Mouse (Mus musculus) CD4-positive, CD25-positive, alpha-beta regulatory T cell, adult 9 weeks (primary cell): Measurements from ENCODE around the gene Tm9sf1. TPM values are rescaled to one million over a fixed set of nuclear protein-coding genes. Genes with fewer than 3 reads are reported as not detected.

Source experiments
- polyA plus RNA-seq: library from polyadenylated mRNA; unstranded; fragments of 100-300 nt; shearing (Covaris generic); gene quantifications from one replicate; pipeline ENCODE4 v1.2.1, GENCODE M21; 2017

Tm9sf1 gene
- polyA plus RNA-seq = 96.0 TPM

DNA sequence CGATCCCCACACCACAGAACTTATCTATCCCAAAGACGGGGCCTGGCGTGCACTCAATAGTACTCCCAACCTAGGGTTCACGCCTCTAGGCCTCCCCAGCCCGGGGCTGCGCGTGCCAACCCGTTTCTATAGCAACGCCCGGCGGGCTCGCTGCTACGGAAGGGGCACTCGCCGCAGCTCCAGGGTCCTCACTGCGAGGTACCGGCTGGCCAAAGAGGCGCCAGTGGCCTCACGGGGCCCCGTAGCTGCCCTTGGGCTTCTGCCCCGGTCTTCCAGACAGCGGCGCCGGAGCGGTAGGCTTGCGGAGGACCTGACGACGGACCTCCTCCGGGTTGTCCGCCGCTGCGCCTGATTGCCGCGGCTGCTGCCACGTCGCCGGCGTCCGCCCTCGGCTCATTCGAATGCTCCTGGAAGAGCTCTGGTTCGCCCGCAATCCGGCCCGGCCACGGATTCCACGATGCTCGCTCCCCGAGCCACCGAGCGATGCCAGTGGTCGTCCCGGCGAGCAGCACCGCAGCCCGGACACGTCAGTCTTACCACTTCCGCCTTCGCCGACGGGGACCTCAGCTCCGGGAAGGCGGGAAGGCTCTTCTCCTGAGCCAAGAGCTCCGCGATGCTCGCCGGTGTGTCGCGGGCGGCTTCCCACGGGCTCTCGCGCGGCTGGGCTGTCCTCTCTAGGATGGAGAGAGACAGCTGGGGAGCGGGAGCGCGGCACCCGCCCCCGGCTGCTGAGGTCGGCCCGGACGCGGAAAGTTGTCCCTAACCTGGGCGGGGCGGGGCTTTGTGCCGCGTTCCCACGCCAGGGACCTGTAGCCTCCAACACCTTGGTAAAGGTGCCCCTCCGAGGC, at the start of gene Tm9sf1:
Tm9sf1 (minus strand) TSS at position 747 of the 848 bp plus-strand sequence.

DNA sequence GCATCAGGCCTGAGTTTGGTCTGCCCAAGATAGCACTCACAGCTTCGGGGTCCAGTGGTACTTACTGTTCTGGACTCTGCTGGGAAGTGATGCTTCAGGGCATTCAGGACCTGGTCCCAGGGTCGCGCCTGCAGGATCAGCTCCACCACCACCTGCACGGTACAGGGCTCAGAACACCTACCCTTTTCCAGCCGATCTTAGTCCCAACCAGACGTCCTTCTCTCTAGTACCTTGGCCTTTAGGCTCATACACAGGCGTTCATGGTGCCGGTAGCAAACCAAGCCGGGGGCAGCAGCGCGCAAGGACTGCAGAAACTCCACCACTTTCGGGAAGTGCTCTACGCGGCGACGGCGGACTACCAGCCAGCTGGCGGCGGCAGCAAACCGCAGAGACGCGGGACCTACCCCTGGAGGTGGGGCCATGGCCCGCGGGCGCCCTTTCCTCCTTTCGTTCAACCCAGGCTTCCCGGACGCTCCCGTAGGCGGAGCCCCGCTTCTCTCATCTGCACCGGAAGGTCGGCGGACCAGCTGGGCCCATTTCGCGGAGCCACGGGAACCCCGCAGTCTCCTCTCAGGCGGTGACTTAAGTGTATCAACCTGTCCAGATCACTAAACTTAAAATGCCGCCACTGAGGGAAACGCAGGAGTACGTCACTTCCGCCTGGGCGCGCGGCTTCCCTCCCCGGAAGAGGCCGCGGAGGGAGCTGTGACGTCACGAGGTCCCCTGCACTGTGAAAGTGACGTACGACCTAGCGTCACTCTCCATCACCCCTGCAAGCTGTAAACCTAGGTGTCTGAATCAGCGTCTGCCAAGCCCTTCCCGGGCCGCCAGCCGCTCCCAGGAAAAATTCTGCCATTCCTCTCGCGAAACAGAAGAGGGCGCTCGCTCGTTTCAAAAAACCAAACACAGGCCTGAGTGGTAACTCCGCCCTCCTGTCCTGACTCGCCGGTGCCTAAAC, 37.8 kb upstream of the Tm9sf1 start, which contains the start of gene Tinf2:
Tinf2 (minus strand) TSS at position 661 of the 958 bp plus-strand sequence.

DNA sequence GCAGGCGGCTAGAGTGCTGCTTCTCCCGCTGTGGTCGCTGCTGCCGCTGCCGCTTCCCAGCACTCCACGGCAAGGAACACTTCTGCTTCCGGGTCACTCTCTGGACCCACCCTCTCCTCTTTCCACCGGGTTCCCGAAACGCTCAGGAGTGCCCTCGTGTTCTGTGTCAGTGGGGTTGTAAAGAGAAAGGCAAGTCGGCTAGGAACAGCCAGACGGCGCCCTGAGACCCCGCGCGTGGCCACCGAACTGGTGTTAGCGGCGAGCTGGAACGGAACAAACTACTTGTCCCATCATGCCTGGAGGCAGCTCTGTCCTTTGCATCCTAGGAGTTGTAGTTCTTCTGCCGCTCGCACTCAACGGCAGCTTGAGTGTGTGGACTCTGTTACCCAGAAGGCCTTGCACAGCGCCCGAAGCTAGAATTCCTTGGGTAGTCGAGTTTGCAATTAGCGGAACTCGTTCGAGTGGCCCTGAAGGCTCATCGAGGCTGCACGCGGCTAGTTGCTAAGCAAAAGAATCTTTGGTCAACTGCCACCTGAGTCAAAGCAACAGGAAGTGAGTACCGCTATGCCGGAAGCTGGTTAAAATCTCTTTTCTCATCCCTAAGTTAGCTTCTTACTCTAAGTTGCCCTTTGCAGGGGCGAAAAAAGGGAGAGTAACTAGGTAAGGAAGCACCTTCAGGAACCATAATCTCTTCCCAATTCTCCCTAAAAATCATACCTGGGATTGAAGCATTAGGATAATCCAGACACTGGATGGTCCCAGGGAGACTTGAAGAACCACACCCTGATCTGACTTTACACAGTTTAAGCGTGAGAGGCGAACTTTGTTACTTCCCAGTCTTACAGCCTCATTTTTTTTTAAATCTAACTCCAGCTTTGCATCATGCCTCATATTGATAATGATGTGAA, 28.5 kb upstream of the Tm9sf1 start, which contains the start of the genes Gmpr2 and Nedd8:
Gmpr2 (plus strand) TSS at position 109 of the 908 bp plus-strand sequence.
Nedd8 (minus strand) TSS at position 292 of the 908 bp plus-strand sequence.

DNA sequence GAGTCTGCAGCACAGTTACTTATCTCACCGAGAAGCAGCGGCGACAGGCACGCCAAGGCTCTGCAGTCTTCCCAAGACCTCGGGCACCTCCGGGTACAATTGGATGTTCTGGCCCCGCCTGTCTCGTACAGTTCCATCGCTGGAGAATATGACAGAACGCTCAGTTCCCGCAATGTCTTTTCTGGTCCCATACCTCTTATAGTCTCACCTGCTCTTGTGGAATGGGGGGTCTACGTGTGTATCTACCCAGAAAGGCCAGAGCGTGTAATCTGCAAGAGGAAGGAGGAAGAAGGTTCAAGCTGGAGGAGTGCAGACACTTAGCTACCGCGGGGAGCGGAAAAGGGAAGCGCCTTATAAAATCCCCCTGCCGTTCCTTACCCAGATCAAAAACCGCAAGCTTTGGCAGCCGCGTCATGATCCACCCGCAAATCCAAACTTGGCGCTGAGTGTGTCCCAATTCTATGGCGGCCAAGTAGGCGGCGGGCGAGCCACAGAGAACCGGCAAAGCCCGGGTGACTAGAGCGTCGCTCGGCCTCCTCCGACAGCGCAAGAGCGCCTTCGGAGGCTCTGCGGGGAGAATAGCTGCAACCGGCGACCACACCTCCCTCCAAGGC, 16.5 kb upstream of the Tm9sf1 start, which contains the start of gene Mdp1:
Mdp1 (minus strand) TSS at position 549 of the 614 bp plus-strand sequence.

DNA sequence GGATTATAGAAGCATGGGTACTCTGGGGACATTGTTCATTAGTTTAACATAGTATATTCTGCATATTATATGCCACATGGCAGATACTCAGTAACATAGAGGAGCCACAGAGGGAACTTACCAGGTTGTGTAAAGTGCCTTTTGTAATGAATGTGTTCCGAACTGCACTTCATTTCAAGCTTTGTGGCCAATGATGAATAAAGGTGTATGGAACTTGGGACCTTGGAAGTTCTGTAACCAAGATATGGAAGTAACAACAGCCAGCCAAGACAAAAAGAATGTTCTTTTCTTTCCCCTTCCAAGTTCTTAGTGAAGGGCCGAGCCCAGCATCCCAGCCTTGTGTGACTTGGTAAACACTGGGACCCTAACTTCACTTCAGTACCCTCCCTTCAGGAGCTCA, 6.3 kb upstream of the Tm9sf1 start, which contains the start of gene Tssk4:
Tssk4 (plus strand) TSS at position 301 of the 400 bp plus-strand sequence.

DNA sequence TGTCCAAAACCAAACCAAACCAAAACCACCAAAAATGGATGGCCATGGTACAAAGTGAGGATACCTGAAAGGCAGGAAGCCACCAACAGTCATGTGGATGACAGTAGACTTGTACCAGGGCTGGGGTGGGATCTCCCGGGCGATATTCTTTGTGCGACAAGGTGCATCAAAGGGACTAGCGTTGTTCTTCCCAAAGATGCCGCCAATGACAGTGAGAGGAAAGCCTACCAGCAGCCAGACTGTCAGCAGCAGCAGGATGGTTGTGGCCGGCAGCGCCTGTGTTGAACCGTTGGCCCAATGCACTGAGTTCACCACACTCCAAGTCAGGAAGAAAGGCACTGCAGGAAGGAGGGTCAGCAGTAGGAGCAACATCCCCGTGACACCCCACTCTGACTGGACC, 5.8 kb downstream of the Tm9sf1 start, which contains the start of gene Gm49378:
Gm49378 (minus strand) TSS at position 101 of the 400 bp plus-strand sequence.

DNA sequence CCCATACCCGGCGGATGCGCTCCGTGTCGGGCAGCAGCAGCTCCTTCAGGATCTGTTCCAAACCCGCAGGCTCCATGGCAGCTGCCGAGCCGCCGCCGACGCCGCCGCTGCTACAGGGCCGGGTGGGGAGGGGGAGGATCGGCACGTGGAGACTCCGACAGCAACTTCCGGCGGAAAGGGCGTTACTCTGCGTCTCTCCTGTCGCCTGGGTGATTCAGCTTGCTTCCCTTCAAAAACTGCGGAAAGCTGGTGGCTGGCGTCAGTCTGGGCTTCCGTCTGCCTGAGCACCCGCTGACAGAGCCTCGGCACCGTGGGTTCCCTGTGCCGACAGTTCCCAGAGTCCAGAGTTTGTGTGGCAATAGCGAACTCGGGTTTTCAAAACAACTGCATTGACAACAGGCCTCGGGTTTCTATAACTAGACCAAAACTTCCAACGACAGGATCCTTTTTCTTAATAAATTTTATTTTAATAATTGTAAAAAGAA, 8.0 kb downstream of the Tm9sf1 start, which contains the start of gene Ipo4:
Ipo4 (minus strand) TSS at position 435 of the 485 bp plus-strand sequence.

DNA sequence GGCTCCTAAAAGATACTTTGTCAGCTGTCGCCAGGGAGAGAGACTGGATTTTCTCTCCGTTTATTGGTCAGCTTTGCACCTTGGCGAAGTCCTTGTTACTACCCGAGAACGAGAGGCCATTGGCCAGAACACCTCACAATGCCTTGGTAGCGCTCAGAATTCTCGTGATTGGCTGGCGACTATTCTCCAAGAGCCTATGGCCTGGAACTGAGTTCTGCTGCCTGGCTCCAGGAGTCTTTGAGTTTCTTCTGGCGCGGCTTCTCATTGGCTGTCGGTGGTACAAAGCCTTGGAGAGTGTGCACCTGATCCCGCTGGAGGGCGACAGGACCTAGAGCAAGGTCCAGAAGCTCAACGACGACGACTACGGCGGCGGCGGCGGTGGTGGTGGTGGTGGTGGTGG, 25.8 kb downstream of the Tm9sf1 start, which contains the start of gene Rec8:
Rec8 (plus strand) TSS at position 216 of the 400 bp plus-strand sequence.

DNA sequence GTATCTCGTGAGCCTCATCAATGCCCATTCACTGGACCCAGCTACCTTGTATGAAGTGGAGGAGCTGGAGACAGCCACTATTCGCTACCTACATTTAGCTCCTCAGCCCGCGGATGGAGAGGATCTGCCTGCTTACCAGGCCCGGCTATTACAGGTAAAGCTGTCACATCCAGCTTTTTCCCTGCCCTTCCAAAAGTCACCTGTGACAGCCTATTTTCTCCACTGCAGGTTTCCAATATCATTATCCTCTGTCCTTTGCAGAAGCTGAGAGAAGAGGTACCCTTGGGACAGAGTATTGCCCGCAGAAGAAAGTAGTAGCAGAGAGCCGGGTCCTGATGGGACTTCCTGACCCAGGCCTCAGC, 40.4 kb downstream of the Tm9sf1 start, which contains the start of gene Irf9:
Irf9 (plus strand) TSS at position 301 of the 362 bp plus-strand sequence.

DNA sequence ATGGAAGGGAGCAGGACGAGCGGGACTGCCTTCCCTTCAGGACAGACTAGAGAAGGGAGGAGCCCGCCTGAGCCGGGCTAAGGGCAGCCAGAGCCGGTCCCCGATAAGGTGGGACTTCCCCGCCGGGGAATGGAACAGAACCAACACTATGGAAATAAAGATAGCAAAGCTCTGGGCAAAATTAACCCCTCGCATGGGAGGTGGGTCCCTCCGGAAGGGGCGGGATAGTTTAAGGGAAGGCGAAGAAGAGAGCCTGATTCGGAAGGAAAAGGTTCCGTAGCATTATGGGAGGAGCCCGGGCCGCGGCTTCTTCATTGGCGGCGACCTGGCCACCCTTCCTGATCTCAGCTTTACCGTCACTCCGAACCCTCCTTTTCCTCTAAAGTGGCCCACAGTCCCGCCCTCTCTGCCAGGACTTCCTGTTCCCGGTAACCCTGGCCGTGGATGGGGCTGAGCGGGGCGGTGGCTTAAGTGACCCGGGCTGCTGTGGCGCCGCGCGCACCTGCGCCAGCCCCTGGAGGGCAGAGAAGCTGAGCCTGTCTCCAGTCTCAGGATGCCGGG, 52.2 kb downstream of the Tm9sf1 start, which contains the start of gene Rnf31:
Rnf31 (plus strand) TSS at position 378 of the 561 bp plus-strand sequence.

DNA sequence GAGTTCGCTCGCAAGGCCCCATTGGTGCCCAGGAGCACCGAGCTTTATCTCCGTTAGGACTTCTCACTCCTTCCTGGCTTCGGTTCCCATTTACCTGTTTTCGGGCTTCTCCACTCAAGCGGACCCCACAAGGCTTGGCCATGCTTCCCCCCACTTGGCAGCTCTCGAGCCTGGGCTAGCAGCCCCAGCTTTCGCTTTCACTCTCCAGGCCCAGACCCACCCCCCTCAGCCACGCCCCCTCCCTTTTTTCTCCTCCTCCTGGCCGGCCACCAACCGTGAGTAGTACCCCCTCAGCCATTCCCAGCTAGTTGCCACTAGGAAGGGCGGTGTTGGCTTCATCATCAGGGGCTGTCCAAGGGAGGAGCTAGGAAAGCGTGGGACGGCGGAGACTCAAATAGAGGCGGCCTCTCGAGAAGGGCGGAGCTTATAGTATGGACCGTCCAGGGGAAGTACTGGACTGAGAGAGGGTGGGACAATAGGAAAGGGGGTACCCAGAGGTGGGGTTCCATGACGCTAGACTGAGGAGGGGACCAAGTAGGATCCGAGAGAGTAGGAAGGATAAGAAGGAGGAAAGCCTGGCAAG, 52.8 kb downstream of the Tm9sf1 start, which contains the start of gene Psme2:
Psme2 (minus strand) TSS at position 366 of the 583 bp plus-strand sequence.

Other genes with a start within 250 kb of the Tm9sf1 start
- 47.2 TPM for gene Dhrs4, start 165.0 kb downstream of the Tm9sf1 start, polyA plus RNA-seq
- gene Carmil3, start 153.2 kb downstream of the Tm9sf1 start, polyA plus RNA-seq = not detected
- not detected for gene Cpne6, start 133.4 kb downstream of the Tm9sf1 start, polyA plus RNA-seq
- 0.12 TPM for gene Nrl, start 118.8 kb downstream of the Tm9sf1 start, polyA plus RNA-seq
- 48.4 TPM for gene Pck2, start 103.5 kb downstream of the Tm9sf1 start, polyA plus RNA-seq
- gene Dcaf11, start 83.8 kb downstream of the Tm9sf1 start, polyA plus RNA-seq = 170 TPM
- gene A730061H03Rik, start 83.4 kb downstream of the Tm9sf1 start, polyA plus RNA-seq = 4.8 TPM
- not detected for gene Fitm1, start 68.2 kb downstream of the Tm9sf1 start, polyA plus RNA-seq
- 1,184 TPM for gene Psme1, start 65.7 kb downstream of the Tm9sf1 start, polyA plus RNA-seq
- 48.1 TPM for gene Emc9, start 58.5 kb downstream of the Tm9sf1 start, polyA plus RNA-seq
- gene Psme2, start 52.7 kb downstream of the Tm9sf1 start, polyA plus RNA-seq = 937 TPM
- gene Rnf31, start 52.1 kb downstream of the Tm9sf1 start, polyA plus RNA-seq = 64.3 TPM
- 237 TPM for gene Irf9, start 40.2 kb downstream of the Tm9sf1 start, polyA plus RNA-seq
- 8.1 TPM for gene Rec8, start 25.8 kb downstream of the Tm9sf1 start, polyA plus RNA-seq
- gene Ipo4, start 7.8 kb downstream of the Tm9sf1 start, polyA plus RNA-seq = 53.3 TPM
- gene Gm49378, start 5.9 kb downstream of the Tm9sf1 start, polyA plus RNA-seq = 2.8 TPM
- 1.6 TPM for gene Tssk4, start 6.4 kb upstream of the Tm9sf1 start, polyA plus RNA-seq
- gene Mdp1, start 16.7 kb upstream of the Tm9sf1 start, polyA plus RNA-seq = 112 TPM
- 58.4 TPM for gene Gmpr2, start 28.1 kb upstream of the Tm9sf1 start, polyA plus RNA-seq
- gene Nedd8, start 28.3 kb upstream of the Tm9sf1 start, polyA plus RNA-seq = 496 TPM
- gene Tinf2, start 38.0 kb upstream of the Tm9sf1 start, polyA plus RNA-seq = 66.3 TPM
- gene Tgm1, start 70.1 kb upstream of the Tm9sf1 start, polyA plus RNA-seq = 0.26 TPM
- gene Rabggta, start 78.5 kb upstream of the Tm9sf1 start, polyA plus RNA-seq = 90.8 TPM
- gene Dhrs1, start 101.9 kb upstream of the Tm9sf1 start, polyA plus RNA-seq = 54.2 TPM
- gene Nop9, start 101.9 kb upstream of the Tm9sf1 start, polyA plus RNA-seq = 12.1 TPM
- gene Cideb, start 114.7 kb upstream of the Tm9sf1 start, polyA plus RNA-seq = not detected
- gene Ltb4r2, start 117.6 kb upstream of the Tm9sf1 start, polyA plus RNA-seq = not detected
- gene Ltb4r1, start 122.2 kb upstream of the Tm9sf1 start, polyA plus RNA-seq = 1.4 TPM
- gene Adcy4, start 140.3 kb upstream of the Tm9sf1 start, polyA plus RNA-seq = not detected
- gene Ripk3, start 145.1 kb upstream of the Tm9sf1 start, polyA plus RNA-seq = 79.6 TPM
- not detected for gene Nfatc4, start 179.3 kb upstream of the Tm9sf1 start, polyA plus RNA-seq
- gene Nynrin, start 210.2 kb upstream of the Tm9sf1 start, polyA plus RNA-seq = 1.7 TPM
- gene Cbln3, start 240.6 kb upstream of the Tm9sf1 start, polyA plus RNA-seq = 0.25 TPM
- 90.5 TPM for gene Khnyn, start 241.1 kb upstream of the Tm9sf1 start, polyA plus RNA-seq